Mouse (Mus musculus) fibroblast of lung, adult 2 months (primary cell): ENCODE measurements around the gene Izumo4.

Experiments used
- DNase-seq: peaks from one replicate; pipeline ENCODE4 v3.0.0-alpha.2; 2011; ENCODE audit warnings: low read depth

Izumo4 gene

GRCm38 (mm10) chr10:80727369-80728127 lies 25.6 kb downstream of the Izumo4 start:
- no peak for DNase-seq

GRCm38 (mm10) chr10:80732611-80733101 lies 30.7 kb downstream of the Izumo4 start:
- DNase-seq = no peak

GRCm38 (mm10) chr10:80736731-80737130 lies 34.7 kb downstream of the Izumo4 start:
- no peak for DNase-seq

- no peak for DNase-seq
Observed at GRCm38 (mm10) chr10:80738657-80739056, 36.7 kb downstream of the Izumo4 start.

GRCm38 (mm10) chr10:80741146-80741545 lies 39.2 kb downstream of the Izumo4 start:
- no peak for DNase-seq

GRCm38 (mm10) chr10:80741634-80742179 lies 39.7 kb downstream of the Izumo4 start:
- DNase-seq = no peak

GRCm38 (mm10) chr10:80742180-80742978 lies 40.4 kb downstream of the Izumo4 start, which contains the start of gene Ap3d1:
Ap3d1 (minus strand) TSS chr10:80742264.
- DNase-seq = peak; percentile 99

GRCm38 (mm10) chr10:80744262-80744661 lies 42.3 kb downstream of the Izumo4 start:
- DNase-seq = no peak

- DNase-seq = no peak
Observed at GRCm38 (mm10) chr10:80747410-80747809, 45.4 kb downstream of the Izumo4 start.

- no peak for DNase-seq
Observed at GRCm38 (mm10) chr10:80748609-80749008, 46.6 kb downstream of the Izumo4 start.

- DNase-seq = peak; percentile 93
Observed at GRCm38 (mm10) chr10:80751188-80751832, 49.3 kb downstream of the Izumo4 start.

GRCm38 (mm10) chr10:80752079-80752625 lies 50.2 kb downstream of the Izumo4 start:
- peak; percentile 68 for DNase-seq

- DNase-seq = peak; percentile 84
Observed at GRCm38 (mm10) chr10:80754594-80755290, 52.8 kb downstream of the Izumo4 start, which contains the start of gene Dot1l. Dot1l (plus strand) TSS chr10:80755206.
